Mouse (Mus musculus) left cerebral cortex, postnatal 4 days (tissue): ENCODE data around the gene Stxbp5. TPM values are rescaled to one million over a fixed set of nuclear protein-coding genes. Genes with fewer than 3 reads are reported as not detected.

Experiments used
- DNase-seq: peaks from one replicate; pipeline ENCODE4 v3.0.0-alpha.2; 2022
- intact Hi-C: fragments of 180-260 bp; cut with DNase I; formaldehyde crosslinking; loops from one replicate; pipeline ENCODE4 v1.15.1; 2025
- total RNA-seq, 2 experiments: library from RNA; stranded (reverse); gene quantifications; 2 replicates each; pipeline ENCODE4 v1.2.3; 2021

The Stxbp5 gene
- total RNA-seq, 2 experiments from 2014 or later, result 86.2 to 88.7 TPM

DNA sequence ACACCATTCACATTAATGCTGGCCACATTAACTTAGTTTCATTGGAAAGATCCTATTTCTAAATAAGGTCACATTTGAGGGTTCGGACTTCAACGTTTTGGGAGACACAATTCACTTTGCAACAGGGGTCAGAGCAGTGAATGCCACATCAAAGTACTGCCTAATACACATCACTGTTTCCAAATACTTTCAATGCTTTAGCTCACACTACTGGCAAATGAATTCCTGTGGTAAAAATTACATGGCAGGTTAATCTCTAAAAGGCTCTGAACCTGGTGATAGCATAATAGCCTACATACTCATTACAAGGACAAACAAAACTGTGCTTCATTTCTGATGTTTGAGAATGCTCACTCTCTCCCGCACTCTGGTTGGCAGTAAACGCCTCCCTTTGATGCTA lies 40.9 kb downstream of the Stxbp5 start:
- intact Hi-C loops, result no loop called here
- no peak for DNase-seq

DNA sequence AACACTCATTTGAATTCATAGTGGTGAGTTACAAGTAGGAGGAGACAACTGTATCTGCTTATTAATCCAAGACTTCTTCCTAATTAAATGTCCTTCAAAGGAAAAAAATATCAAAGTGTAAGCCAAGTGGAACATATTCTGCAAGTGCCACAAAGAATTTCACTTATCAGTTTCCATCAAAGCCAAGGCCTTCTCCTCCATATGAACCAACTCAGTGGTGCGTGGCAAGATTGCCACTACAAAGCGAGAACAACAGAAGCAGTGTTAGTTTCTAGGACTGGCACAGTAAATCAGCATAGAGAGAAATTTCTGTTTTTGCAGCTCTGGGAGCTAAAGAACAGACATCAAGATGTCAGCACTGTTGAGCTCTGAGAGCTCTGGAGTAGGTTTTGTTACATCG lies 41.4 kb downstream of the Stxbp5 start:
- no peak for DNase-seq
- intact Hi-C loops, result no loop called here

DNA sequence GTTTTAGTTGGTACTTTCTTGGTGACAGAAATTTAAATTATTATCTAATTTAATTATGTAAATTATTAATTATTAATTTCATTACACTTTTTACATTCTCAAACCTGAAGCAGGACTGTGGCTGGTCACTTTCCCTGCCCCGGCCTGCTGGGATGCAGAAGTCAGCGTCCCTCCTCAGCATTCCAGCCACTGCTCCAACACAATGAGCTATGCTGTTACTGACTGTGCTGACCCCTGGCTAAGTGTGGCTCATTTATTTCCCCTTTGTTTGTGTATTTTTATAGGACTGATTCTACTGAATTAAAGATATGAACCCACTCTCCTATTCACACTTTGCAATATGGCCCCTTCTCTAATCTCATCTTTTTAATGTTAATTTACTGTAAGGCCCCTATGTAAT lies 43.0 kb downstream of the Stxbp5 start:
- DNase-seq, result no peak
- intact Hi-C loops, result no loop called here

DNA sequence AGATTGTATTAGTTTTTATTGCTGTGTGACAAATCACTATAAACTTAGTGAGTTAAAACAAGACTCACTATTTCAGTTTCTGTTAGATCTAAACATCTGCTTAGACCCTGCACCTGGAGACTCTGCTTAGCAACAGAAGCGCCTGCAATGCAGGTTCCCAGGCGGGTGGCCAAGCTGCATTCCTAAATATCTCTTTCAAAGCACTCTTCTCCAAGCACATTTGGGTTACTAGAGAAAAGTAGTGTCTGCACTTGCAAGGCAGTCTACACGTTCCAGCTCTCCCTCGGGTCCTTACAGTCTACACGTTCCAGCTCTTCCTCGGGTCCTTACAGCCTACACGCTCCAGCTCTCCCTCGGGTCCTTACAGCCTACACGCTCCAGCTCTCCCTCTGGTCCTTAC lies 44.1 kb downstream of the Stxbp5 start:
- intact Hi-C loops, result no loop called here
- DNase-seq, result no peak

DNA sequence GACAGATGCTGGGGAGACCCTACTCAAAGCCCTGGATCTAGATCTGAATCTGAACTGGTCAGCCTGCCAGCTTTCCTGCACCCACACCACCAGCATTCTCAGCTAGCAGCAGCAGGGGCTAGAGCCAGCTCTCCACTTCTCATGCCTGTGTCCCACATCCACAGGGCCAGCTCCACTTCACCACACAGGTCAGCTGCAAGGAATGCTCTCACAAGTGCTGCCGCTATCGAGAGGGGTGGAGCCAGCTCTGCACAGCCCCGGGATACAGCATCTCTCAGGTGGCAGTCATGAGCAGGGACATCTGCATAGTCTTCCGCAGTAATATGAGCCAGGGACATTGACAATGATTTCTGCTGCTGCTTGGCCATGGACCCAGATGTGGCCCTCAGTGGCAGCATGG lies 54.5 kb downstream of the Stxbp5 start:
- intact Hi-C loops, result no loop called here
- DNase-seq, result no peak

DNA sequence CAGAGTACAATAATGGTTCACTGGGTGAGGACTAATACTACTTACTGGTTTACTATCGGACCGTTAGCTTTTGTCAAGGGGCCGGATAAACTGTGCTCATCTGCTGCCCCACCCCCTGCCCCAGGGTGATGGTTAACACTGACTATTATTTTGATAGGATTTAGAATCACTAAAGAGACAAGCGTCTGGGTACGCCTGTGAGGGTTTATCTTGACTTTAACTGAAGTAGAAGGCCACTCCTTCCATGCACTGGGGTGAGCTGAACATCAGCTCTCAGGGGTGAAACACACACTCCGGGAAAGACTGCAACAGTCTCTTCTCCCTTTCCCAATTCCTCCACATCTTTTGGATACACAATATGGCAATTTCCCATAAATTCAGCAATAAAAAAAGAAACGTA lies 61.5 kb downstream of the Stxbp5 start:
- no peak for DNase-seq
- intact Hi-C loops, result no loop called here

DNA sequence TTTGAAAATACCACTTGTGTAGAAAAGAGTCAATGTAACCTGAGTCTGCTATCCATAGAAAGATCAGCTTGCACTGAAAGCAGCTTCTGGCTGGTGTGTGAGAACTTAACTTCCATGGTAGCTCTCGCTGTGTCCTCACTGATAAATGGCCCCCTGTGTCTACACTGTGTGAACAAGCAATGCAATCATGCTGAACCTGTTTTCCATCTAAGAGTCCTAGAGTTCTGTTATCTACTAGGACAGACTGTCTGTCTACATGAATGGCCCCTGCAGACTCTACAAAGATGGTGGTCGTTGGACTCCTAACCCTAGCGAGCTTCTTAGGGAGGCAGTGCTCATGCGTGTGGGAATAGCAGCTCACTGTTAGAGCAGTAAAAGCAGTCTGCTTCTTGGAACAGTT lies 65.9 kb downstream of the Stxbp5 start:
- DNase-seq, result no peak
- intact Hi-C loops, result no loop called here

DNA sequence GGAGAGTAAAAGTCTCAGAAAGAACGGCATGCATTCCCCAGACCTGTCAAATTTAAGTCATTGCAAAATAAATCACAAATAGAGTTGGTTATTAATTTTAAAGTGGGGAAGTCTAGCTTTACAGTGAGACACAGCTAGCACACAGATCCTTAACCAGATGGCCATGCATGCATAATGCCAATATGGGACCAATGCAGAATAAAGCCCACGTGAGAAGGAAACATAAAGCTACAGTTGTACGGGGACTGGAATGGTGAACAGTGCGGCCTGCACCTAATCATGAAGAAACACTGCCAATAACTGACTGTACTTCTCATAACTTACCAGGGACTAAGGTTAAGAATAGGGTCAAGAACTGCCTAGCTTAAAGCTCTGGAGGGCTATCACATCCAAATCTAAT lies 67.9 kb downstream of the Stxbp5 start:
- DNase-seq, result no peak
- intact Hi-C loops, result no loop called here

DNA sequence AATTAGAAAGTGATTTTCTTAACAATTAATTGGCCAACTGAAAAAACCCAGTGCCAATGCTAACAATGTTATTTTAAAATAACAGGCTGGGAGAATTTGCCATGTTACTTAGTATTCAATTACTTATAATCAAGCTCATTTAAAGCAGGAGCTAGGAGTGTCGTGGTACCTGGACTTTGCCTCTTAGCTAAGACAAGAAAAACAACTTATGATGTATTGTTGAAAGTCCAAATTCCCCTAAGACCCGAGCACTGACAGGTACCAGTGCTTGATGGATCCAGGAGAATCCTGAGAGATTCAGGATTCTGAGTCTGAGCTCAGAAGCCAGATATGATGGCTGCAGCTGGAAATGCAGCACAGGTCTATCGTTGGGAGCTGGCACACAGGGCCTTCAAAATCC lies 71.1 kb downstream of the Stxbp5 start:
- intact Hi-C loops, result no loop called here
- DNase-seq, result no peak

DNA sequence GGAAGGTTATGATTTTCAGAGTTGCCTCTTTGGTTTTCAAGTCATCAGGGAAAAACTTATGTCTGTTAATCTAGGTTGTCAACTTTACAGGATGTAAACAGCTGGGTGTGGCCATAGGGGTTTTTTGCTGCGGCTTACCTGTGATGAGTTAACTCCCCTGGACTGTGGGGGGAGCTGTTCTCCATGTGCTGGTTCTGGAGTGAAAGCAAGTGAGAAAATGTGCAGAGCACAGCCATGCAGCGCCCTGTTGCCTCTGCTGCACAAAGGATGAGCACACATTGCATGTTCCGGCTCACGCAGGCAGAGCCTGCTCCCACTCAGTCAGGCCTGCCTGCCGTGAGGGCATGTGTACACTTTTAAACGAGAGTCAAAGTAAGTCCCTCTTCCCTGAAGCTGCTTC lies 79.6 kb downstream of the Stxbp5 start:
- intact Hi-C loops, result no loop called here
- no peak for DNase-seq

DNA sequence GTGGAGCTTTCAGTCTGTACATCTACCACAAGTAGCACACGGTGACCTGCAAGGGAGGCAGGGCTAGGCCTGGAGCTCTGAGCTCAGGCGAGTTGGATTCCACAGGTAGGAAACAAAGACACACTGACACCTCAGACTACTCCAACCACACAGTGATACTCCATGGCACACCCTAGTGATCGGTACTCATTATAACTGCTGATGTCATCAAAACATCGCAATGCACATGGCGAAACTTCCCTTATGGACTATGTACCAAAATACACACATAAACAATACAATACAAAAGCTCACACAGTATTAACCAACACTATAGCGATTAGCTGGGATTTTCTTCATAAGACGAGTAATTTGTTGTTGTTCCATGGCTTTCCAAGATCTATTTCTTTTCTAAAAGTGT lies 82.3 kb downstream of the Stxbp5 start:
- intact Hi-C loops, result loop anchor here (10.0 kb wide), 1 partner anchor 1366 kb away; no protein-coding TSS in a partner anchor

DNA sequence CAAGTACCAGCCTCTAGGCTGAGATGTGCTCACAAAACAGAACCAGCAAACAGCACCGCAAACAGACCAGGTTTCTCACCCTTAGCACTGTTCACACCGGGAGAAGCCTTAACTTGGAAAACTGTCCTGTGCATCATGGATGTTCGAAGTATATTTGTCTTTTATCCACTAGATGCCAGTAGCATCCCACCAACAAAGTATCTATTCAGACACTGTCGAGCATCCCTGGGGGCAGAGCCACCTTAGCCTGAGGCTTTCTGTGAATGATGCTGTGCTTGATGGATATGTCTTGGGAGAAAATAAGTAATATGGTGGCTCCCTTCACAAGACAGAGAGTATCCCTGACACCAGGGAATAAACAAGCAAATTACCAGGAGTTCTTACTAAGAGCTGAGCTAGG lies 87.0 kb downstream of the Stxbp5 start:
- peak; percentile 11 for DNase-seq
- intact Hi-C loops, result loop anchor here (5.0 to 10.0 kb wide), 2 partner anchors 508 to 1371 kb away; no protein-coding TSS in a partner anchor

More for the DNA sequence above, 82.3 kb downstream of the Stxbp5 start:
- DNase-seq, result no peak

DNA sequence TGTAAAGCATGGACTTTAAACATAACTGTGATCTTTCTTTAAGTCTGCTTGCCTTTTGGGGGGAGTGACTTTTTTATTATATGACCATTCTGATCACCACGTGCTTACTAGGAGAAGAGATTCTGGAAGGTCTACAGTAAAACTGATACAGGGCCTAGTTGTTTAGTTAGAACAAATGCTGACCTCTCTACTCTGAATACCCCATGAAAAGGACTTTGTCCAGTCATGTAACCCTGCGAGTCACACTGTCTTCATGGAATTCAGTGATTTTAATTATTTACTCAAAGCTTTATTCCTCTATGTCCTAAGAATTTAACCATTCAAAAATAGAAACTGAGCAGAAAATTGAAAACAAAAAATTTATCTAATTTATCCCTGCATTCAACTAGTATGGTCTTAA lies 93.3 kb downstream of the Stxbp5 start:
- intact Hi-C loops, result no loop called here
- no peak for DNase-seq

DNA sequence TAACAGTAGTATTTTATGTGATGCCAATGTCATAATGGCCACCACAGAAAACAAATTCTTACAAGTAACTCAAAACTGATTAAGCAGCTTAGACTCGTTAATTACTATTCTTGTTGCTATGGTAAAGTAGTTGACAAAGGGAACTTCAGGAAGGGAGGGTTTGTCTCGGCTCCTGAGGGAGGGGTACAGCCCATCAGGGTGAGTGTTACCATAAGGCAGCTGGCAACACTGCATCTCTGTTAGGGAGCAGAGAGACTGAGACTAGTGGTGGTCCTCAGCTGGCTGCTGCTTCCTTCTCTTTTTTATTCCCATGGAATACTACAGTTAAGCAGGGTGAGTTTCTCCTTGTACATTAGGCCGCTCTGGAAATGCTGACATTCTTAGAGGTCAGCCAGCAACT lies 95.5 kb downstream of the Stxbp5 start:
- intact Hi-C loops, result no loop called here
- DNase-seq, result no peak

DNA sequence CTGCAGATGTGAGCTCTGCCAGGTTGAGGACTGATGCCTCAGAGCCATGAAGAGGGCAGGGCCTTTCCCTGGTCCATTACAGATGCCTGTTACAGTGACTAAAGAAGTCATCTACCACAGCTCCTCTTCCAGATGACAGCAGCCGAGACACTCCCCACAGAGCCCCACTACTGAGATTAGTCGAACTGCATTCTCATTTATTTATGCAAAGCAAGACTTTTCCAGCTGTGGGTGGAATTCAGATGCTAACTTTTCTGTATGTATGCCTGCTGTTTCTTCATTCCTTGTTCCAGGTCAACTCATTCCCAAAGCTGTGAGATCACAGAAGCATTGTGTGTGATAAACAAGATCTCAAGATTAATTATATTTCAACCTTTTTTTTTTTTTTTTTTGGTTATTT lies 97.8 kb downstream of the Stxbp5 start:
- no peak for DNase-seq
- intact Hi-C loops, result no loop called here

DNA sequence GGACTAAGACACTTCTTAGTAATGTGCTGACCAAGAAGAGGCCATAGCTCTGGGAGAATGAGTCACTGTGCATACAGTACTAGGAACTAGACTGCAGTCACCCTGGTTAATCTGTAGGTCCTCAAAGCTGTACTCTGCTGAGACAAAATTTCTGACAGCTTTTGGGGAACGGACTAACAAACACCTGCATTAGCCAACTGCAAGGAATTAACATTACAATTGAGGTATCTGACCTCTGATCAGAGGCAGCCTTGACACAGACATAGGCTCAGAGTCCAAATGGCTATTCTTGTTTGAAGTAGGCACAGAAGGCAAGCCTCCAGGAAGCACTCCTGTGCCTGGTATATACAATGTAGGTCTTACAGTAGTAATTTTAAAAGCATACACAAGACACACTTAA lies 99.3 kb downstream of the Stxbp5 start:
- intact Hi-C loops, result no loop called here

DNA sequence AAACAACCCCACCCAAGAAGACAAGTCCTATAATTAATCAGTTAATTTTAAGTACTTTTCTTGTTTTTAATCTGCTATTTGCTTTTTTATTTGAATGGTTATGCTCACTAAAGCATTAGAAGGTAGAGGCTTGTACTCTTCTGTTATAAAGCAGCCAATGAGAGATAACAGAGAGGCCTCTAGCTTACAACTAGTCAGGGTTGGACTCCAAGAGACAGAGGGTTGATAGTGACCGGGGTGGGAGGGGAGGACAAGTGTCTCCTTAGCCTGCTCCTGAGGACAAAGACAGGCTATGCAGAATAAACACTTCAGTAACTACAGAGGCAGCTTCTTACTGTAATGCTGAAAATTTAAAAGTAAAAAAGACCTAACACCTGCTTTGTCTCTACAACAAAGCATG lies 101.8 kb downstream of the Stxbp5 start:
- intact Hi-C loops, result no loop called here
- no peak for DNase-seq

More for the DNA sequence above, 99.3 kb downstream of the Stxbp5 start:
- DNase-seq, result no peak

DNA sequence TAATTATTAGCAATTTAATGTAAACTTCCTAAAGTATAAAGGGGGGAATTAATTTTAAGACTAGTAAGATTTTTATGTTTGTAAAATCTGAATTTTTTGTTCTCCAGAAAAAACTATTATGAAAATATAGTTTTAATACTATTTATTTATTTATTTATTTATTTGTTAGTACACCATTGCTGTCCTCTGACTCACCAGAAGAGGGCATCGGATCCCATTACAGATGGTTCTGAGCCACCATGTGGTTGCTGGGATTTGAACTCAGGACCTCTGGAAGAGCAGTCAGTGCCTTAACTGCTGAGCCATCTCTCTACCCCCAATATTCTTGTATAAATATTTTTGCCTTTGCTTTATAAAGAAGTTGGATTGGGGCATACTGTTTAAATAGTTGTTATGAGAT lies 104.5 kb downstream of the Stxbp5 start:
- DNase-seq, result no peak
- intact Hi-C loops, result no loop called here

DNA sequence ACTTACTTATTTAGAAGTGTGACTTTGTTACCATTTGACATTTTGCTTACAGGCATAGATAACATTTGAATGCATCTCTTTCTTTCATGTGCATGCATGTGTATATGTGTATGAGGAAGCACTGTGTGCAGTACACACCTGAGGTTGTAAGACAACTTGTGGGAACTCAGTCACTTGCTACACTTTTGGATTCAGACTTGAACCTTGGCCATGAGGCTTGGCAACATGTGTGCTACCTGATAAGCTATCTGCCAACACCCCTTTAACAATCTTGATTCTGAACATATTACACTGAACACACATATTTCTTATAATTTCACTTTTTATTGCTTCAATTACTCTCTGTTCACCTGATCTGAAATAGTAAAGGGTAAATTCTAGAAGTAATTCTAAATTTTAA lies 106.5 kb downstream of the Stxbp5 start:
- DNase-seq, result no peak
- intact Hi-C loops, result no loop called here

DNA sequence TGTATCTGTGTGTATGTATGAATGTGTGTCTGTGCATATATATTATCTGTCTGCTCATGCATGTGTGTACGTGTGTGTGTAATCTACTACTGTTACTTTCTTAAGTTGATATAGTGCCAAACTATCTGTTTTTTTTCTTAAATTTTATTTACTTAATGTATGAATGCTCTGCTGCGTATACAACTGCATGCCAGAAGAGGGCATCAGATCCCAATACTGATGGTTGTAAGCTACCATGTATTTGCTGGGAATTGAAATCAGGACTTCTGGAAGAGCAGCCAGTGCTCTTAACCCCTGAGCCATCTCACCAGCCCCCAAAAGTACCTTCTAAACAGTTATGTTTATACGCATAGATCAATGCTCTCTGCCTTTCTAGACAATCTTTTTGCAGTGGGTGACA lies 109.9 kb downstream of the Stxbp5 start:
- no peak for DNase-seq
- intact Hi-C loops, result no loop called here

DNA sequence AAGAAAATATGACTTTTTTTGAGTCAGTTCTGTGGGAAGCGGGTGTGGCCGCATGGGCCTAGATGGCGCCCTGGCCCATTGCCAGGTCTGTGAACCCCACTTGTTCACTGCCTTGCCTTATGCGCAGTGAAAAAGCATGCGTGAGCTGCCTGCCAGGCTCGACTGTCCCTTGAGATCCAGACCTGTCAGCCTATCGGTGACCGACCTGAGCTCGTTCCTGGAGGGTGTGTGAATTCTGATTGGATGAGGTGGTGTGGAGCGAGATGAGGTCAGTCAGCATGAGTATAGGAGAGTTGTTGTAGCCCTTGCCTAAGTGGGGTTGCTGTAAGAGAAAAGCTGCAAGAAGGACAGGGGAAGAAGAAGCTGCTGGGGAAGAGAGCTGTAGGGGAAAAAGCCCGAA lies 114.4 kb downstream of the Stxbp5 start:
- DNase-seq, result no peak
- intact Hi-C loops, result no loop called here

DNA sequence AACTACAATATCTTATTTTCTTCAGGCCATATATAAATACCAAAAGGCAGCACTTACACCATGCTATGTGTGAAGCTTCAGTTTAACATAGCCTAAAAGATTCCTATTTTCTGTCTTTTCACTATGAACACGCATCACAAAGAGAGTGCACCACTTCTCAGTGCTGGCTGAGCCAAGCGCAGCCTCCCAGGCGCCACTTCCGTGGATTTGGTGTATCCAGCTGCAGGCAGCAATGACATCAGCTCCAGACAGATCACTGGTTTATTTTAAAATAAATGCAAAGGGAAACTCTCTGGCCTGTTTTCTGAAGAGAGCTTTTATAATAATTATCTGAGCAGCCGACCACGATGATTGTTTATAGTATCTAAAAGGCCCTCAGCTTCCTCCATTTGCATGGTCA lies 115.2 kb downstream of the Stxbp5 start:
- intact Hi-C loops, result no loop called here
- no peak for DNase-seq

DNA sequence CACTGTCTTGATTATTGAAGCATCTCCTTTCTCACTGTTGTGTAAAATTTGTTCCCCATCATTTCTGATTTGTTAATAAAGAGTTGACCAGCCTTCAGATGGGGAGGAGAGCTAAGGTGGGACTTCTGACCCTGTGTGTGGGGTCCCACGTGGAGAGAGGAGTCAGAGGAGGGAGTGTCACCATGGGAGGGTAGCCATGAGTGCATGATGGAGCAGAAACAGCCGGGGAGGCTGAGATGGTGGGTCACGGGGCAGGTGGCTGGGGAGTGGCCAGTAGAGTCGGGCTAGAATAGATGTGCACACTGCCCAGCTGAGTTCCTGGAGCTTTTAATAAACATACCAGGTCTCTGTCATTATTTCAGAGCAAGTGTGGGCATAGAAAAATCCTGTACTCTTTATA lies 121.0 kb downstream of the Stxbp5 start:
- intact Hi-C loops, result no loop called here
- DNase-seq, result no peak

DNA sequence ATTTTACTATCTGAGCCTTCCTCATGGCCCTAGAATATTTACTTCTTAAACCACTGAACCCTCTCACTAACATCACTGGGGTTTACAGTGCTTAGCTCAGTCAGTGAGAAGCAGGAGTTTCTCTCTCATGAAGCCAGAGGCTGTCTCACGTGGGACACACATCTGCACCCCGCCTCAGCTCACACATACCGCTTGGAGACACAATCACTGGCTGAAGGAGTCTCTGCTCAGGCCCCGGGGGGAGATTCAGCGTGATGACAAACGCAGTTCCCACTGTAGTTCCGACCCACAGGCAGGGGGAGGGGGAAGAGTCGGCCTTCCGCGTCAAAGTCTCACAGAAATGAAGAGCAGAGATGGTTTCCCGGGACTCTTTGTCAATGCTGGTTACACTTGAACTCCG lies 130.6 kb downstream of the Stxbp5 start:
- DNase-seq, result no peak
- intact Hi-C loops, result no loop called here
